Mouse (Mus musculus) heart, postnatal 4 days (tissue): ENCODE measurements at regions not wholly inside any gene's neighbourhood (a gene's known extent, or its start where the extent isn't known, plus 50 kb on each side); places are given as distances from the start of the nearest gene placed in this dataset.
A peak's percentile ranks its signal among the peaks of the same experiment; 100 is the strongest.

Experiments used
- DNase-seq: peaks from one replicate; pipeline ENCODE4 v3.0.0; 2021

DNA sequence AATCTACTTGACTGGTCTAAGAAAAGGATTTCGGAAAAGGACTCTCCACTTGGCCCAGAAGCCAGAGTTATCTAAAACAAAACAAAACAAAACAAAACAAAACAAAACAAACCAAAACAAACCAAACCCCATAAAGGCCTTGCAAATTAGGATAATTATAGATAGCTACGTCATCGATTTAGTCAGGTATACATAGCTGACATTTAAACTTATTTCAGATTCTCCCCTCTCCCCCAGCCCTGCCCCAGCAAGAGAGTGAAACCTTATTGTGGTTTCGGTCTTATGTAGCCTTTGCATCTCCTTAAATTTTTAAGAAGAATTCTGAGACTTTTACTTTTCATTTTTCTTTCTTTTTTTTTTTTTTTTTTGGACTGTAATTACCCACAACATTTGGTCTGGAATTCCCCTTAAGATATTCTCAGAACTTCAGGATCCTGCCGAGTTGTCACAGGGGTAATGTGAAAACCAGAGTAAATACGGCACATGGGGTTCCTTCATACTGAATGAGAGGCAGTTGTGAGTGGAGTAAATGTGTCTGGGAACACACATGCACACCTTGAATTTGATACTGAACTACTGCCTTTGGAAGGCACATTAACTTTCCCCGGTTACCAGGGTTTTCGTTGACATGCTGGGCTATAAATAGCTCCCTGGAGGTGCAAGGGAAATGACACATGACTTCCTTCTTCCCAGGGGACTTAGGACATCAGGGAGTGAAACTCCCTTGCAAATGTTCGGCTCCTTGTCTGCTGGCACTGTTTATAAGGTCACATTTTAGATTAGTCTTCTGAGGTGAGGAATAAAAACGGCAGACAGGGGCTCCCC is 94.8 kb upstream of the Rap1b start:
- DNase-seq, result peak; percentile 52

DNA sequence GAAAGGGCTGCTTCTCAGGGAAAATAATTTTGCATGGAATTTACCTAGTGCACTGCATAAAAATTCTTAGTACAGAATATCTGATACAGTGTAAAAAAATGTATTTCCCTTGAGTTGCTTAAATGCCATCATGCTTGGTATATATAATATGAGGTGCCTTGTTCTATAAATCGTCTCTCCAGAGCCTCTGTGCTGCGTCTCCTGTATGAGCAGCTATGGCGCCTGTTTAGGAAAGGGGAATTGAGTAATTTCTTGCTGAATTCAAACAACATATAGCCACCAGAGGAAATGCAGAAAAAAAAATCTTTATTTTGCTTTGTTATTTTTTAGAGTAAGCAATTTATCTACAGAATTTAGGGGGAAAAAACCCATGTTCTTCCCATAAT is 95.4 kb upstream of the Rap1b start:
- no peak for DNase-seq

DNA sequence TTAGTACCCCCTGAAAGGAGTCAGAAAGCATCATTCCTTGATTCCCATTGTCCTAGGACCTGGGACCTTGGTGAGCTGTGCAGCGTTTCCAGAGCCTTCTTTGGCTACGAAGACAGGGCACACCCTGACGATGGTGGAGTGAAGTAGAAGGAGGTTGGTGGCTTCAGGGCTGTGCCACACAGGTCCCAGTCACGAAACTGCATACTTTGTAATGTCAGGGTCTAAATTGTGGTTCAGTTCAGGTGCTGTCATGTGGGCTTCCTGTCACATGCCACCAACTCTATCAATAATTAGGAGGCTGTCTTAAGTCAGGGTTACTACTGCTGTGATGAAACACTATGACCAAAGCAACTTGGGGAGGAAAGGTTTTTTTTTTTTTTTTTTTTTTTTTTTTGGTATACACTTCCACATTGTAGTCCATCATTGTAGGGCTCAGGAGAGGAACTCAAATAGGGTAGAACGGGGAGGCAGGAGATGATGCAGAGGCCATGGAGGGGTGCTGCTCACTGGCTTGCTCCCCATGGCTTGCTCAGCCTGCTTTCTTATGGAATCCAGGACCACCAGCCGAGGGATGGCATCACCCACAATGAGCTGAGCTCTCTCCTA is 98.0 kb upstream of the Rap1b start:
- DNase-seq, result no peak

DNA sequence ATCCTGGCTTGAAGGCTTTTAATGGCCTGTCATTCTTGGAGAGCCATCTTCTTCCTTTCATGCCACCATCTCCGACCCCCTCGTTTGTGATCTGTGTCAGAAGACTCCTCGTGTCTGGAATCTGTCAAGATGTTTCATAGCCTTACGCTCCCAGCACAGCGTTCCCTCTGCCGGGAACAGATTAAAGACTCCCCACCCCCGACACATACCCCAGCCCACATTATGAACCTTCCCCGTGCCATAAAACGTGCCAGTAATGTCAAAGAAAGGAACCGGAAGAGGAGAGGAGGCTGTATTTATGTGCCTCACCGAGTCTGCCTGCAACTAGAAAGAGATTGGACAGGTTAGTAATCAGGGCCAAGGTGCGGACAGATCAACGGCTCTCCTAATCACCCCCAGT is 101.4 kb upstream of the Rap1b start:
- no peak for DNase-seq

DNA sequence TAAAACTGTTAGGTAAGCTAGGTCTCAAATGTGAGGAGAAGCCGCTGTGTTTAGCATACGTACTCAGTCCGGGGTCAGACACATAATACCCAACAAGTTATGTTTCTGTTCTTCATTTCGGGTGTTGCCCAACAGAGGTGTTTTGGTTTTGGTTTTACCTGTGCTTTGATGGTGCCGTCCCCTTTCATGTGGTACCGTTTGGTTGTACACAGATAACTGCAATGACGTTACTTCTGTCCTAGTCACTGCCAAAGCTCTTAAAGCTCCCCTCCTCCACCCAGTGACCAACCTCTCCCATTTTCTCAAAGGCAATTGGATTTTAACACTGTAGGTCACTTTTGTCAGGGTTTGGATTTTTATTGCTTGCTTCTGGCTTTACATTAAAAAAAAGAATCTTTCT is 102.1 kb upstream of the Rap1b start:
- no peak for DNase-seq

DNA sequence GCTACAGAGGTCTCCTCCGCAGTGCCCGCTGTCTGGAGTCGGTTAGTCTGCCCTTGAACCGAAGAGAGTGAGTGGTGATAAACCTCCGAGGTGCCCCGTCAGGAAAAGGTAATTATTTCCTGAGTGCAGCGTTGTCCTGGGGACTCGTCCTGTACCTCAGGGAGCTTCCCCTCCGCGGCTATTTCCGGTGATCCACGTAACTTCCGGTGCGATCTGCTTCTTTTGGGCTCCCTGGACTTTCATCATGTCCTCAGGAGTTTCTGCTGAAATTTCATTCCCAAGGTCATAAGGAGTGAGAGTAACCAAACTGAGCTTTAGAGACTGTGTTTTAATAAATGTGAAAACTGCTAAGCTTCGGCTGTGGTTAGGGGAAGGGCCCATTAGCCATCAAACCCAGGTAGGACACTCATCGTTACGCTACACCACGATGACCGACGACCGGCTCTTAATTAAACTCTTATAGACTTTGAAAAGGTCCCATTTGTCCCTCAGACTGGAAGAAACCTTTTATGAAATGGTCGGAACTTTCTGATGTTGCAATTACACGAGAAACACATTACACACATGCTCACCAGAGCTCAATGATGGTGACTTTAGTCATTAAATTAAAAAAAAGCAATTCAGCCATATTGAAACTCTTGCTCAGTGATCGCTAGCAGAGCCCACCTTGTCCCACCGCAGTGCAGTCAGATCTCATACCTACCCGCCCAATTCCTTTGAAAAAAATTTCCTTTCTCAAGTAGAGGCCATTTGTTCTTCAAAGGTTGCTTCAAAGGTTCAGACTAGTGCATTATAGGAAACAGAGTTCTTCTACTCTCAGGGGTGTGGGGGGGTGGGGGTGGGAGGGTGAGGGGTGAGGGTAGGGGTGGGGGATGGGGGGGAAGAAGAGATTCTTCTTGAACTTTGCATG is 106.5 kb upstream of the Rap1b start:
- no peak for DNase-seq

DNA sequence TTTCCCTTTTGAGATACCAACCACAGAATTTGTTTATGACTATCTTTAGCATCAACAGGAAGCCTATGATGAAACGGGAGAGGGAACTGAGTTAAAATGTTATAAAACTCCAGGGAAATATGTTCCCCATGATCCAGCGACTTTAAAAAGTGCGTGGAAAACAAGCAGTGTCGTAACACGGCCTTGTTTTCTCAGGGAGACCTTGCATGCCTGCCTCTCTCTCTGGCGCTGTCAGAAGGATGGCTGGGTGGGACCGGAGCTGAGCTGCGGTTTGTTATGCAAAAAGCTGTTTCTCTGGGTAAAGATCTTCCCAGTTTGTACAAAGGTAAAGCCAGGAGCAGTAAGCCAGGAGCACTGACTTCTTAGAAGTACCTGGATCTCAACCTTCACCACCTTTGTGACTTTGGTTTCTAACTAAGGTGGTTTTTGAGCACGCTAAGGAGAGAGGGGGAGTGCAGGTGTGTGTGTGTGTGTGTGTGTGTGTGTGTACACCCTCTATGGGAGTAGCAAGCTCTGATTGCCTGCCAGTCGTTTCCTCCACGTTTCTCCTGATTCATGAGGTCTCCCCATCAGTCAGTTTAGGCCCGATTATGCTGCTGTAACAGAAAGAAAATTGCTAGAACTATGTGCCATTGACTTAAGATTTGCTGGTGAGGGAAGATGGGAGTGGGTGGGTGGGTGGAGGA is 107.3 kb upstream of the Rap1b start:
- DNase-seq, result no peak

DNA sequence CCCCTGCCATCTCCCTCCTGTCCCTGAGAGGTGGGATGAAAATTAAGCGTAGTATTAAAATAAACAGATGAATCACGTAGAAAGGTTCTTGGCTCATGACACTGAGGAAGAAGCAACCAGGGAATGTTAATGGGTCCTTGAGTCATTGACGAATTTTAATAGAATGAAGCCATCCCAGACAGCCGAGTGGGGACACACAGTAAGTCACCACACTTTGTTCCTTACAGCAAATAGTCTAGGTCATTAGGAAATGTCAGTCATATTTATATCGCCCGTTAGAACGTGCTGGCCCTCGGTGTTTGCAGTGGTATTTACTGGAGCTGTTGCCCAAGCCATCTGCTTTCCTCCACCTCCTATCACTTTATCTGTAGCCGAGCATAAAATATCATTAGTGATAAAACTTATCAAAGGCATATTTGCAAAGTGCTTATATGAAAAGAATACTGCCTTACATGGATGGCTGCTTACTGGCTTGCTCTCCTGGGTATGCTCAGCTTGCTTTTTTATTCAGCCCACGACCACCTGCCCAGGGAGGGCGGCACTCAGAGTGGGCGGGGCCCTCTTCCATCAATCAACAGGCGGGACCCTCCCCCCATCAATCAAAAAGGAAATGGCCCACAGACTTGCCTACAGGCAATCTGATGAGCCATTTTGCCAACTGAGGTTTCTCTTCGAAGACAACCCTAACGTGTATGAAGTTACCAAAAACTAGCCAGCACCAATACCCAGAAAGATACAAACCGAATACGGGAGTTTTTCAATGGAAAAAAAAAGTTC is 110.5 kb upstream of the Rap1b start:
- no peak for DNase-seq

DNA sequence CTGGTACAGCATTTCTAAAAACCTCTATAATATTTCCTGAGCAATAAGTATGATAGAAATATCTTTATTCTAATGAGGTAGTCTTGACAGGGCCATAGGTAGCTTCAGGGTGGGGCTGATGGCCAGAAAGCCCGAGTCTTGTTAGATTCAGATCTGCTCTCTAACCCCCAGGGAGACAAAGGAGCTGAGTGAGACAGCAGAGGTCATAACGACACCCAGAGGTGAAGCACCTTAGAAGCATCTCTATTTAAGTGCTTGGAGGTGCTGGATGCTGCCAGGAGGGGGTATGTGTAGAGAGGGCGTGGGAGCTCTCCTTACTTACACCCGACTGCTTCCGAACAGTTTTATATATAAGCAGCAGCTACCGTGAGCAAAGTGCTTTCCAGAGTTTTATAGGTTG is 128.9 kb upstream of the Rap1b start:
- no peak for DNase-seq

DNA sequence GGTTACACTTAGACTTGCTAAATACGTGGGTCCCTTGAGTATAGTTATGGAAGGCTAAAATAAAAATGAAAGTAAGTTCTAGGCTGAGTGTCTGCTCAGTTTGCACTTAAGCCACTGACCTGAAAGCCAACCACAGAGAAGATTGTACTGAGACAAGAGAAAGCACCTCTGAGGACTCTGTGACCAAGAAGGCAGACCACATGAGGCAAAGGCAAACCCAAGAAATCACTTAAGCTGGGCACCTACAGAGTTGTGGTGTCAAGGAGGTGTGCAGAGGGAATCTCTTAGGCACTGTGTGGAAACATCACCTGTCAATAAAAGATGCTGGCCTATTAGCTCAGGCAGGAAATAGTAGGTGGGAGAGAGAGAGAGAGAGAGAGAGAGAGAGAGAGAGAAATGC is 129.6 kb upstream of the Rap1b start:
- DNase-seq, result no peak

DNA sequence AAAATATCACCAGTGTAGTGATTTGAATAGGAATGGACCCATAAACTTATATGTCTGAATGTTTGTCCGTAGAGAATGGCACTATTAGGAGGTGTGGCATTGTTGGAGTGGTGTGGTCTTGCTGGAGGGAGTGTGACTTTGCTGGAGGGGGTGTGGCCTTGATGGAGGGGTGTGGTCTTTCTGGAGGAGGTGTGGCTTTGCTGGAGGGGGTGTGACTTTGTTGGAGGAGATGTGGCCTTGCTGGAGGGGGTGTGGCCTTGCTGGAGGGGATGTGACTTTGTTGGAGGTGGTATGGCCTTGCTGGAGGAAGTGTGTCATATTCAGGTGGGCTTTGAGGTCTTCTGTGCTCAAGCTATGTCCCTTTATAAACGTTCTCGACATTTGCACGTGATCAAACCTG is 133.3 kb upstream of the Rap1b start:
- no peak for DNase-seq

DNA sequence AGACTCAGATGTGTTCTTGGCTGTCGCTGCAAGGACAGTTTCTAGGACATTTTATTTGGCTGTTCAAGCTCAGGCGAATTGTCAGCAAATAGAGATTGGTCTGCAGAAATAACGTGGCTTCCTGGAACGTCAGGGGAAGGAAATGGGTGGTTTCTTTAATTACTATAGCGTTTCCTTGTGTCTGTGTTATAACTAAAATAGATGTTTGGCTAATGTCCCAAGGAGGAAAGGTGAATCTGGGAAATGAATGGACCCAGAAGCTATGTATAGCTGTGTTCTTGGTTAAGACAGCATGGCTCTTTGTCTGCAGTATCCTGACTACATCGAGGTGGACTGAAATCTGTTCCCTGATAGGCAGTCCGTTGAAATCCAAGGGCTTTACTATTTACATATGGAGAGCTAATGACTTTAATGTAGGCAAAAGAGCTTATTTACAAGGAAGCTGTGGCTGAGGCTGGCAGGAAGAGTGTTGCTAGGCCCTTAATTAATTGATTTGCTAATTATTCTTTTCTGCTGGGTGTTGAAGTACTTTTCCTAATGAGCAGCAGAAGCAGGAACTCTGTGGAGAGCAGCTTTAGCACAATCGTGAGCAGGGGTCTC is 136.9 kb upstream of the Rap1b start:
- DNase-seq, result peak; percentile 27

DNA sequence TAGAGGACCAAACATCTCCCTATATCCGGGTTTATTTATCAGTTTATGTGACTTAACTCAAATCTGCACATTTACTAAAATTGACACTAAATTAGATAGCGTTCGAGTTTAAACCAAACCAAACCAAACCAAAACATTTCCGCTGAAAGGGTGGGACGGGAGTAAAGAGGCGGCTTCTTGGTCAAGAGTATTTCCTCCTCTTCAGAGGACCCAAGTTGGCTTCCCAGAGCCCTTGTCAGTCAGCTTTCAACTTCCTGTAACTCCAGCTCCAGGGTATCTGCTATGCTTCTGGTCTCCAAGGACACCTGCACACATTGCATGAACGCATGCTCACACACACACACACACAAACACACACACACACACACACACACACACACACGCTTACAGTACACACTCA is 137.4 kb upstream of the Rap1b start:
- no peak for DNase-seq

DNA sequence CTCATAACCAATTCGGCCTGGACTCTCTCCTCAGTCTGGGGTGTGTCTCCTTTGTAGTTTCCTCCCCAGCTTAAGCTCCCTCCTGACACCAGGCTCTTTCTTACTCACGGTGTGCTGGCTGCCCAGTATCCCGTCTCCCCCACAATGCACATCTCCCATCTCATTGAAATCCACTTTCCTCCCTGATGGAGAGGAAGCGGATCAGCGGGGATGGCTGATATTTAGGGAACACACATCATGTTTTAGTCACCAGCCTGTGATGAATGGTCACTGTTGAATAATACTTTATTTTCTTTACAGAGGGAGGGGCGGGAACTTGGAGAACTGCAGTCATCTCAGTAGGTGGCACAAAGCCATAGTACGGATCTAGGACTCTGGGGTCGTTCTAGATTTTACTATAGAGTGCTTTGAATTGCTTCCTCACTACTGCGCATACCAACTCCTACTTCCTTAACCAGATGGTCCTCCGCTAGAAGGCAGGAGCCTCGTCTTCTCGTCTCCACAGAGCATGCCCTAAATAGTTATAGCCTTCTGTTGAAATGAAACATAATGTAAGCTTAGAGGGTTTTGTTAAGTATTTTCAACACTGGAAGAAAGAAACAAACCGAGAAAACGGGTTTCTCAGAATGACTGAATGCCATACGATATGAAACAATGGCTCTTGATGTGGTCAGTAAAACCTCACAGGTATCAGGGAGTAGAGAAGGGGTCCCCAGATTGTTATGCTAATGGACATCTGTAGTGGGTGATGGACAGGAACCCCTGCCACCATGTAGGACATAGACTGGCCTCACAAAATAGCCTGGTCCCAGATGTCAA is 139.2 kb upstream of the Rap1b start:
- DNase-seq, result no peak

DNA sequence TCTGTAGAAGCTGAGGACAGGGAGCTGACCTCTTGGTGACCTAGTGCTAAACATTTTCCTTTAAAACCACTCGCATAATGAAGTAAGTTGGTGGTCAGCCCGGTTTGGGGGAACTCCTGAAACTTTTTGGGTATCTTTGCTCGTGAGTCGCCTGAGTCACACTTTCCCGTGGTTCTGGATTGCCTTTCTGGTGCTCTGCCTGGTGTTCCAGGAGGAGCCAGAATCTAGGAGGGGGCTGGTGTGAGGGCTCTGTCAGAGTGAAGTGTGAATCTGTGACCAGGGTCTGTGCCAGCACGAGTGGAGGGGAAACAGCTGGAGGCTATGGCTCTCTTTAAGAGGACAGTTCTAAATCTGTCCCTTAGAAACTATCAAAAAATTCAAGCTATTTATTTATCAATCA is 141.8 kb upstream of the Rap1b start:
- peak; percentile 77 for DNase-seq

DNA sequence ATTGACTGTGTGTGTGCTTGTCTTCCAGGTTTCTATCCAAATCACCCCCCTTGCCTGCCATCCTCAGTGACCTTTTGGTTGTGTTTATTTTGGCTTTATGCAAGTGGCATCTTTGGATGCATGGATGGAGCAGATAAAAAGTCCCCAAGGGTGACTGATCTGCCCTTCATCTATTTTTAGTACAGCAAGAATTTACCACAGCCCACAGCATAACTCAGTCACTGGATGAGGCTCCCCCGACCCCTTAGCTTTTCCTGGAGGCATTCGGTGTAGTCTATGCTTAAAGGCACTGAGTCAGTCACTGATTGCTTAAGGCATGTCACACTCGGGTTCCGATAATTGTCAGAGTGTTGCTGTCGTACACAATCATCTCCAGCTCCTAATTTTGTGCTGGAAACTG is 142.2 kb upstream of the Rap1b start:
- DNase-seq, result no peak

DNA sequence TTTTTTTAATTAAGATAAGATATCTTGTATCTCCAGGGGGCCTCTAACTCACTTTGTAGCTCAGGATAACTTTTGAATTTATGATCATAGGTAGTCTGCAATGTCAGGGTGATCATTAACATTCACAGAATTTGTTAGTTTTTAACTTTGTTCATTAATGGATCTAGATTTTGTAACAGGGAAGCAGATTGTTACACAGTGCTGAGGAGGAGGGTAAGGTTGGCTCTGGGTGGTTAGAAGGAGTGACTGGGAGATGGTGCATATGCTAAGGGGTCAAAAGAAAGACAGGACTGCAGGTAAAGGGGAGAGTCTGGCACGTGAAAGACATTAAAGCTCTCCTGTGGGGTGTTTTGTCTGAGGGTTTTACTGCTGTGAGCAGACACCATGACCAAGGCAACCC is 145.3 kb upstream of the Rap1b start:
- no peak for DNase-seq

DNA sequence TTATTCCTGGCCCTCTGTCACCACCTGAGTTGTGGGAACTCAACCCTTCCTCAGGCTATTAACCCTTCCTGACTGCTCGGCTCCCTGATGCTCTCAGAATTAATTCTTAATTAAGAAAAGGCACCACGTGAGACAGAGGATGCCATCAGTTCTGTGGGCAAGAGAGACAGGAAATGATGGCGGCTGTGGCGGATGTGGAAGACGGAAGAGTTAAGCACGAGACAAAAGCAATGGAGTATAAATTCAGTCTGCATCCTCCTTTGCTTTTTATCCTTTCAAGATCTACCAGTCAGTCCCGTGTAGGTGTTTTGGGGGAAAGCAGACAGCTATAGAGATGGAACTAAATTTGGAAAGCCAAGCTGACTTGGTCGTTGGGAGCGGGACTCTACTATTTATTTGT is 146.5 kb upstream of the Rap1b start:
- no peak for DNase-seq

DNA sequence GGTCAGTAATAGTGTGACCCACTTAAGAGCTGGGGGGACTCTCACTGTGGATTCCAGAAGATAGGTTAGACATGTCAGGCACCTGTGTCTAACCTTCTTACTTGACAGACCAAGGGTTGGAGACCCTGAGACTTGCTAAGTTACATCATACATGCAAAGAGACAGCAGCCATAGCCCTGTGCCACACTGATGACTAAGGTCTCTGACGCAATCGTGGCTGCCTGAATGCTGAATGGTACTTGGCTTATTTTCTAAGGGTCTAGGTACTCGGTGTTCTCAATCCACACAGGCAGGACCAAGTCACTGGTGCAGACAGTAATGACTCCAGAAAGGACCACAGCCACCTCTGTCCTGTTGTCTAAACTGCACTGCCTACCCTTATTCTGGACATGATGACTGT is 147.8 kb upstream of the Mdm1 start:
- DNase-seq, result no peak

DNA sequence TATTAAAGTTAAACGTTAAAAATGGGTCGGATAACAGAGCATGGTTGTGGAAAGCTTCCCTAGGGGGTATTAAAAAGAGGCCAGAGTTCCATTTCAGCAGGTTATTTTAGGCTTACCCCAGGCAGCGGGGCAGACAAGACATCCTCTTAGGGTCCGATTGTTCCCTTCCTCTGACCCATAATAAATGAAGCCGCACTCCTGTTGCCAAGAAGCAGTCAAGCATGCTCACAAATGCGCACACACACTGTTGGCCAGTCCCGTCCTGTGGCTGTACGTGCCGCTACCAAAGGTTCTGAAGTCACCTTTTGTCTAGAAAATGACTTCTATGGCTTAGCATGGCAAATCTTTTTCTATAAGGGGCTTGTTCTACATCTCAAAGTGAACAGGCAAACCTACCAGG is 146.8 kb upstream of the Mdm1 start:
- DNase-seq, result no peak

DNA sequence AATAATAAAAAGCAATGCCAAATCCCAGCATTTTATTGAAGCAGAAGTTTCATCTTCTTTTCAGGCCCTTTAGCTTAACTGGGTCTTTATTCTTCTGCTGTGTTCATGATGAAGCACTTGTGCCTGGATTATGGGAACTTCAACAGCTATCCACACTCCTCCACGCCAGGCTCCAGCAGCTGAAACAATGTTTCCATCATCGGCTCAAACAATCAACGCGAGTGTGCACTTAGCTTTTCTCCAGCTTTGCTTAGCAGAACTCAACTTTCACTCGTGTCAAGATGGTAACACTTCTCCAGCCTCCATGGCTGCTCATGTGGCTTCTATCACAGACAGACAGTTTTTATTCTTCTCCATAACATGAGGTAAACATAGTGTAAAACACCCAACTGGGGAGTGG is 143.8 kb upstream of the Mdm1 start:
- no peak for DNase-seq
